Mouse (Mus musculus): ENCODE data around the gene Cpm. TPM values are rescaled to one million over a fixed set of nuclear protein-coding genes. Genes with fewer than 3 reads are reported as not detected.
A peak's percentile ranks its signal among the peaks of the same experiment; 100 is the strongest.

Gene Cpm
- polyA plus RNA-seq, 2 experiments: 3.9 to 9.1 TPM

- TF ChIP-seq CTCF (IDR thresholded peaks at IDR 0.05; ENCODE audit: low read depth): no peak
- no peak for TF ChIP-seq EP300 (IDR thresholded peaks at IDR 0.05; ENCODE audit: low read depth)
- no peak for ATAC-seq (ENCODE audit: insufficient read depth)
- 71% methylated on average over 8 of the region's 8 CpGs for WGBS (ENCODE audit: insufficient replicate concordance)
These were observed 9.9 kb downstream of the Cpm start for GRCm38 (mm10) chr10:117639221-117639599.

GRCm38 (mm10) chr10:117639899-117640594 is 10.7 kb downstream of the Cpm start:
- DNase-seq (ENCODE audit: low read depth in 3 of 3, low spot score in 3 of 3): no peak
- WGBS (ENCODE audit: insufficient replicate concordance): 24% methylated on average over 21 of the region's 21 CpGs
- peak overlapping the region; percentile 29 for H3K4me2 ChIP-seq (ENCODE audit: low read depth)
- no peak for TF ChIP-seq EP300 (IDR thresholded peaks at IDR 0.05; ENCODE audit: low read depth)
- no peak for TF ChIP-seq CTCF (IDR thresholded peaks at IDR 0.05; ENCODE audit: low read depth)
- no peaks in the 10 kb centered on the region for H3K27me3 ChIP-seq (ENCODE audit: control insufficient read depth, insufficient read depth, low read length)
- H3K36me3 ChIP-seq (replicated peaks; ENCODE audit: control insufficient read depth, insufficient read depth, low read depth): no peaks in the 10 kb centered on the region
- H3K4me1 ChIP-seq (replicated peaks; ENCODE audit: control insufficient read depth in 2 of 2, insufficient read depth in 2 of 2, low read length in 1 of 2): no peaks in the 10 kb centered on the region; a peak in 1 of 4 replicates
- H3K9me3 ChIP-seq (ENCODE audit: control insufficient read depth, low read length): no peaks in the 10 kb centered on the region
- H3K4me3 ChIP-seq (ENCODE audit: insufficient read depth in 1 of 2, low read depth in 2 of 2, low read length in 2 of 2): no peak overlapping the region
- no peak overlapping the region for H3K27ac ChIP-seq
- peak; percentile 33; the same call in 1 of the 2 replicates for ATAC-seq (ENCODE audit: insufficient read depth)
- no peak overlapping the region for H3K9ac ChIP-seq (replicated peaks)

More at GRCm38 (mm10) chr10:117639221-117639599, 9.9 kb downstream of the Cpm start:
- DNase-seq (ENCODE audit: low read depth in 3 of 3, low spot score in 3 of 3): no peak
- no peak overlapping the region for H3K9ac ChIP-seq (replicated peaks)
- H3K4me2 ChIP-seq (ENCODE audit: low read depth): no peak overlapping the region
- H3K36me3 ChIP-seq (replicated peaks; ENCODE audit: control insufficient read depth, insufficient read depth, low read depth): no peaks in the 10 kb centered on the region
- no peaks in the 10 kb centered on the region for H3K9me3 ChIP-seq (ENCODE audit: control insufficient read depth, low read length)
- no peaks in the 10 kb centered on the region; a peak in 1 of 4 replicates for H3K4me1 ChIP-seq (replicated peaks; ENCODE audit: control insufficient read depth in 2 of 2, insufficient read depth in 2 of 2, low read length in 1 of 2)
- H3K4me3 ChIP-seq (ENCODE audit: insufficient read depth in 1 of 2, low read depth in 2 of 2, low read length in 2 of 2): no peak overlapping the region
- H3K27me3 ChIP-seq (ENCODE audit: control insufficient read depth, insufficient read depth, low read length): no peaks in the 10 kb centered on the region
- no peak overlapping the region for H3K27ac ChIP-seq

DNA sequence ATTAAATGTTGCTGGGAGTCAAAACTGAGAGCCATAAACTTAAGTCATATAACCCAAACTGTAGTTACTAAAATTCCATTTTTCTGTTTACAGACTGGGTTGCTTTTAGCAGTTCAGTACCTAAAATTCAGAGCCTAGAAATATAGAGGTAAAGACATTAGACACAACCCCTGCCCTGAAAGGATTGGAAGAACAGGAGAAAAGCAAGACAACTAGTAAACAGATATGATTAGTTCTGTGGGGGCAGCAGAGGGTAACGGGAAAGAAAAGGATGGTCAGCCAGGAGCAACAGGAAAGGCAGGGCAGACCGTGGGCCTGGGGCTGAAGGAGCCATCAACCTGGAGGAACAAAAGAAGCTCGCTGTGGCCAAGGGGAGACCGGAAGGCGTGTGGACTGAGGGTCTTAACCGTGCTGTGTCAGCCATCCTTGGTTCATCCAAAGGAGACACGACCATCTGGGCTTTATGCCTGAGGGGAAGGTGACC is 11.3 kb downstream of the Cpm start:
- H3K4me1 ChIP-seq (replicated peaks; ENCODE audit: control insufficient read depth in 2 of 2, insufficient read depth in 2 of 2, low read length in 1 of 2): no peaks in the 10 kb centered on the region; a peak in 1 of 4 replicates
- H3K27ac ChIP-seq: no peak overlapping the region
- 50% methylated on average over 7 of the region's 7 CpGs for WGBS (ENCODE audit: insufficient replicate concordance)
- TF ChIP-seq EP300 (IDR thresholded peaks at IDR 0.05; ENCODE audit: low read depth) (no peak), CTCF (IDR thresholded peaks at IDR 0.05; ENCODE audit: low read depth) (no peak)
- no peak overlapping the region for H3K4me2 ChIP-seq (ENCODE audit: low read depth)
- no peak overlapping the region for H3K9ac ChIP-seq (replicated peaks)
- no peak overlapping the region for H3K4me3 ChIP-seq (ENCODE audit: insufficient read depth in 1 of 2, low read depth in 2 of 2, low read length in 2 of 2)
- no peaks in the 10 kb centered on the region for H3K27me3 ChIP-seq (ENCODE audit: control insufficient read depth, insufficient read depth, low read length)
- no peak for DNase-seq (ENCODE audit: low read depth in 3 of 3, low spot score in 3 of 3)
- no peak for ATAC-seq (ENCODE audit: insufficient read depth)
- H3K9me3 ChIP-seq (ENCODE audit: control insufficient read depth, low read length): no peaks in the 10 kb centered on the region
- no peaks in the 10 kb centered on the region for H3K36me3 ChIP-seq (replicated peaks; ENCODE audit: control insufficient read depth, insufficient read depth, low read depth)

DNA sequence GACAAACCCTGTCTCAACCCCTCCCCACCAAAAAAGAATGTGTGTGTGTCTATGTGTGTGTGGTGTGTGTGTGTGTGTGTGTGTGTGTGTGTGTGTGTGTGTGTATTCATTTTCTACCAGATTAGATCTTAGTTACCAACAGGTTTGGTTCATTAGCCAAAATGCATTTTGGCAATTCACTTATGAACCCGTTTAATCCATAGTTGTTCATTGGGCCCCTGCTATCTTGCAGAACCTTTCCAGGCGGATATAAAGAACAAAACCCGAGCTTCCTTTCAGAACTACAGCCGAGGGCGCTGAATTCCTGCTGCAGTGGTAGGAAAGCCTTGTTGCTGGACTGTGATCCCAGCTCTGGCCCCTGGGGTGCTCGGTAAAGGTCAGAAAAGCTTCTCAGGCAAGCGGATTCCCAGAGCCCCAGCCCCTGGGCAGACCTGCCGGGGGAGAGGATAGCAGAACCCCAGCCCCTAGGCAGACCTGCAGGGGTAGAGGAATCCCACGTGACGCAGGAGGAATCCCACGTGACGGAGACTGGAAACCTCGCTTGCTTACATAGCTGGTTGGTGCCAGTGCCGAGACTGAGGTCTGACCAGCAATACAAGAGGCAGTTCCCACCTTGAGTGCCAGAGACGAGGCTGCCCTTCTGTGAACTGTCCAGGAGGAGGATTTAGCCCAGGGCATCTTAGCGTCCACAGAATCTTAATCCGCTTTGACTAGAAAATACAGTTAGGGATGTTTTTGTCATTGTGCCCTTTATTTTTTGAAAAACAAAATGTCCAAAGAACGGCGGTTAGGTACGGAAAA is 12.3 kb downstream of the Cpm start:
- 61% methylated on average over 20 of the region's 20 CpGs for WGBS (ENCODE audit: insufficient replicate concordance)
- no peak for TF ChIP-seq CTCF (IDR thresholded peaks at IDR 0.05; ENCODE audit: low read depth)
- no peak for TF ChIP-seq EP300 (IDR thresholded peaks at IDR 0.05; ENCODE audit: low read depth)
- Histone ChIP-seq H3K4me1 (replicated peaks; ENCODE audit: control insufficient read depth in 2 of 2, insufficient read depth in 2 of 2, low read length in 1 of 2) (no peaks in the 10 kb centered on the region; a peak in 1 of 4 replicates), H3K4me3 (ENCODE audit: insufficient read depth in 1 of 2, low read depth in 2 of 2, low read length in 2 of 2) (no peak overlapping the region), H3K9ac (replicated peaks) (no peak overlapping the region), H3K9me3 (ENCODE audit: control insufficient read depth, low read length) (no peaks in the 10 kb centered on the region), H3K36me3 (replicated peaks; ENCODE audit: control insufficient read depth, insufficient read depth, low read depth) (no peaks in the 10 kb centered on the region), H3K27ac (no peak overlapping the region), H3K4me2 (ENCODE audit: low read depth) (no peak overlapping the region), H3K27me3 (ENCODE audit: control insufficient read depth, insufficient read depth, low read length) (no peaks in the 10 kb centered on the region)
- ATAC-seq (ENCODE audit: insufficient read depth): no peak
- DNase-seq (ENCODE audit: low read depth in 3 of 3, low spot score in 3 of 3): no peak

GRCm38 (mm10) chr10:117642201-117642450 is 12.8 kb downstream of the Cpm start:
- TF ChIP-seq CTCF (IDR thresholded peaks at IDR 0.05; ENCODE audit: low read depth) (no peak), EP300 (IDR thresholded peaks at IDR 0.05; ENCODE audit: low read depth) (no peak)
- Histone ChIP-seq H3K4me2 (ENCODE audit: low read depth) (no peak overlapping the region), H3K4me3 (ENCODE audit: insufficient read depth in 1 of 2, low read depth in 2 of 2, low read length in 2 of 2) (no peak overlapping the region), H3K27ac (no peak overlapping the region), H3K36me3 (replicated peaks; ENCODE audit: control insufficient read depth, insufficient read depth, low read depth) (no peaks in the 10 kb centered on the region), H3K4me1 (replicated peaks; ENCODE audit: control insufficient read depth in 2 of 2, insufficient read depth in 2 of 2, low read length in 1 of 2) (no peaks in the 10 kb centered on the region; a peak in 1 of 4 replicates), H3K9me3 (ENCODE audit: control insufficient read depth, low read length) (no peaks in the 10 kb centered on the region), H3K27me3 (ENCODE audit: control insufficient read depth, insufficient read depth, low read length) (no peaks in the 10 kb centered on the region), H3K9ac (replicated peaks) (no peak overlapping the region)
- no peak for DNase-seq (ENCODE audit: low read depth in 3 of 3, low spot score in 3 of 3)
- WGBS (ENCODE audit: insufficient replicate concordance): 73% methylated on average over 9 of the region's 9 CpGs
- ATAC-seq (ENCODE audit: insufficient read depth): no peak

All from liver, embryonic 14.5 days (tissue).